ENCODE assay signal across 12 mouse cellular contexts in the genomic region with DNA sequence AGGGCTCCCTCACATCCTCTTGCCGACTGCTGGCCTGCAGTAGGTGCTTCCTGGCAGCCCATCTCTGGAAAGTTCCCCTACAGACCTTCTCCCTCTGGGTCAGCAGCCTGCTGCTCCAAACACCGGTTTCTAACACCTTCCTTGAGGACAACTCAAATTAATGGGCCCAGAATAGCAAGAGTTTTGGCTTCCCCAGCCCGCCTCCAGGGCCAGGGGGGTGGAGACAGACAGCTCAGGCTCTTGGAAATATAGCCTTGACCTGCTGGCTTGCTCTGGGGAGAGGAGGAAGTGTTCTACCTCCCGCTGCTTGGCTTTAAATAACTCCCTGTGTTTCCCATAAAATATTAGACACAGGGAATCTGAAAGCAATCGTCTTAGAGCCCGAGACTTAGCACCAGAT.
DNase-seq lines count a peak whose midpoint lies in the region; ATAC-seq lines count a peak whose summit lies in the region.
"Had no signal": no experiment of that assay in that cellular context is flagged by ENCODE, and none has a peak within 500 bp of the region (broad histone marks: within the 10 kb centered on the region; RNA-seq: fewer than 3 reads in every experiment).

No protein-coding gene starts in this region.

- H3K4me2 ChIP-seq in intestine, embryonic 15.5 days (replicated peaks), result no peak overlapping the region
- H3K4me2 ChIP-seq: hindbrain, embryonic 14.5 days had no signal

- peaks cover 22% of the 10 kb centered on the region for H3K4me1 ChIP-seq in intestine, embryonic 15.5 days (replicated peaks)

- H3K9ac ChIP-seq in intestine, embryonic 15.5 days, result no peak overlapping the region
- H3K9ac ChIP-seq: hindbrain, embryonic 14.5 days had no signal

- WGBS in intestine, embryonic 15.5 days, result 28% methylated on average over 6 of the region's 6 CpGs

- H3K9me3 ChIP-seq in intestine, embryonic 15.5 days, result no peaks in the 10 kb centered on the region

- H3K27me3 ChIP-seq in intestine, embryonic 15.5 days (replicated peaks), result no peaks in the 10 kb centered on the region

- no peak for DNase-seq in cerebellum, postnatal 4 days (ENCODE audit: low spot score in 2 of 2)
- DNase-seq in adrenal gland, postnatal 36 days, result peak; percentile 66 to 77
- DNase-seq in gastrocnemius, postnatal 25 days, result peak; percentile 60
- peak; percentile 55 to 72 for DNase-seq in kidney, postnatal 4 days
- no peak for DNase-seq in natural killer cell, adult 2 months (ENCODE audit: low spot score in 2 of 2)
- DNase-seq in thymus, postnatal 36 days, result no peak
- DNase-seq: layer of hippocampus, postnatal 36 days; lung, adult 18-20 months; midbrain, embryonic 14.5 days had no signal

- ATAC-seq in cerebellum, adult (ENCODE audit: insufficient number of reproducible peaks, low FRiP score, low TSS enrichment), result peak; percentile 28; the same call in 1 of the 2 replicates
- no peak for ATAC-seq in intestine, embryonic 15.5 days

- no peak overlapping the region for H3K27ac ChIP-seq in intestine, embryonic 15.5 days
- H3K27ac ChIP-seq: hindbrain, embryonic 14.5 days had no signal

- no peaks in the 10 kb centered on the region for H3K36me3 ChIP-seq in intestine, embryonic 15.5 days

- no peak overlapping the region for H3K4me3 ChIP-seq in intestine, embryonic 15.5 days (replicated peaks)

Comparison
In these comparisons a context has a peak if more than half of its experiments do, and no peak if none do; other contexts are left out.
1. DNase-seq: peak in adrenal gland, postnatal 36 days (2 of 2), gastrocnemius, postnatal 25 days (single experiment) and kidney, postnatal 4 days (2 of 2); none in cerebellum, postnatal 4 days (0 of 2), natural killer cell, adult 2 months (0 of 2) and thymus, postnatal 36 days (0 of 2).